Mouse (Mus musculus) cerebellum, adult 2 months (tissue): ENCODE results near the gene Gm49711.

Experiments
- CTCF ChIP-seq: fragments of 200-500 bp; IDR thresholded peaks from 2 replicates; pipeline ENCODE4 v1.5.1; 2011; ENCODE audit warnings: low read depth, mild to moderate bottlenecking, control low read depth, low read length, moderate library complexity, borderline replicate concordance; ENCODE audit not compliant: insufficient read depth
- POLR2A ChIP-seq: fragments of 200-500 bp; IDR thresholded peaks from 2 replicates; pipeline ENCODE4 v1.6.1; 2011; ENCODE audit warnings: low read length, control low read depth, borderline replicate concordance; ENCODE audit not compliant: insufficient read depth

- TF ChIP-seq CTCF (no peak), POLR2A (no peak)
These were observed 41.3 kb upstream of the Gm49711 start for GRCm38 (mm10) chr16:92016792-92017191.
